Mouse (Mus musculus): ENCODE data around the gene Usp46. TPM values are rescaled to one million over a fixed set of nuclear protein-coding genes. Genes with fewer than 3 reads are reported as not detected.

Gene Usp46
- polyA plus RNA-seq, 1 experiment from 2014 or later = 41.6 TPM

- Histone ChIP-seq H3K36me3 (ENCODE audit: control insufficient read depth, insufficient read depth, low read length) (no peaks in the 10 kb centered on the region), H3K27me3 (ENCODE audit: control insufficient read depth, insufficient read depth, low read length) (no peaks in the 10 kb centered on the region), H3K4me3 (ENCODE audit: low read depth, low read length) (no peak overlapping the region), H3K9me3 (ENCODE audit: control insufficient read depth, low read depth, low read length) (no peaks in the 10 kb centered on the region), H3K27ac (ENCODE audit: low read length) (no peak overlapping the region; the same call in 1 of the 2 replicates), H3K9ac (replicated peaks; ENCODE audit: low read depth, low read length) (no peak overlapping the region), H3K4me2 (replicated peaks; ENCODE audit: low read depth, low read length) (no peak overlapping the region), H3K4me1 (ENCODE audit: control insufficient read depth, insufficient read depth, low read length) (peaks cover 16% of the 10 kb centered on the region; the same call in 1 of the 2 replicates)
- no peak for ATAC-seq (ENCODE audit: insufficient number of reproducible peaks, insufficient read depth, low FRiP score, low read depth)
- 94% methylated on average over 2 of the region's 2 CpGs for WGBS
Measured at GRCm38 (mm10) chr5:74050903-74051302, 17.3 kb downstream of the Usp46 start.

DNA sequence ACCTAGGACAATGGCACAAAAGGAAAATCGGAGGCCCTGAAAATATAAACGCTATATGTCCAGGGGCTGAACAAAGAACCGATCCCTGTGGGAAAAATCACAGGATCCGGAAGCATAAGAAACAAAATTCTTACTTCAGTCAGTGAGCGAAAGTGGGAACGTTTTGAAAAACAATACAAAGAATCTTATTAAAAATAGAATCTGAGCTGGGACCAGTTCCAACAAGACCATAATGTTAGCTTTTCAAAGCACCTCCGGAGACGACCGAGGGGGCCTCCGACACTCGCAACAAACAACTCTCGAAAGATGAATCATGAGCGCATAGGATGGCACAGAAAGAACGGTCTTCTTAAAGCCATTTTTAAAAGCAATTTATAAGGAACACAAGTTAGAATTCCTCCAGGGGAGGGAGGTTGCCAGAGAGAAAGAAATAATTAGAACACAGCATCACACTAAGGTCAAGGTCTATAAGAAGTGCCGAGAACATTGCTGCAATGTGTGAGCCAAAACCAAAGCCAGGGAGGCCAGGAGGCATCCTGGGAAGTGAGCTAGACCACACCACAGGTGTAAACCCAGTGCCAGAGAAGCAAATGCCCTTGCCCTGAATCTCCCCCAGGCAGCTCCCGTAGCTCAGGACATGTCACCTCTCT is 19.3 kb downstream of the Usp46 start:
- no peak for ATAC-seq (ENCODE audit: insufficient number of reproducible peaks, insufficient read depth, low FRiP score, low read depth)
- no peaks in the 10 kb centered on the region for H3K27me3 ChIP-seq (ENCODE audit: control insufficient read depth, insufficient read depth, low read length)
- peaks cover 18% of the 10 kb centered on the region for H3K4me1 ChIP-seq (ENCODE audit: control insufficient read depth, insufficient read depth, low read length)
- WGBS = 68% methylated on average over 16 of the region's 16 CpGs
- H3K4me2 ChIP-seq (replicated peaks; ENCODE audit: low read depth, low read length) = no peak overlapping the region
- H3K9ac ChIP-seq (replicated peaks; ENCODE audit: low read depth, low read length) = 0 out of 2 replicates have a peak overlapping the region, but pooled peaks have one; percentile 14
- no peaks in the 10 kb centered on the region for H3K9me3 ChIP-seq (ENCODE audit: control insufficient read depth, low read depth, low read length)
- no peak overlapping the region for H3K4me3 ChIP-seq (ENCODE audit: low read depth, low read length)
- H3K36me3 ChIP-seq (ENCODE audit: control insufficient read depth, insufficient read depth, low read length) = no peaks in the 10 kb centered on the region
- H3K27ac ChIP-seq (ENCODE audit: low read length) = peak overlapping the region; percentile 58; the same call in 1 of the 2 replicates

DNA sequence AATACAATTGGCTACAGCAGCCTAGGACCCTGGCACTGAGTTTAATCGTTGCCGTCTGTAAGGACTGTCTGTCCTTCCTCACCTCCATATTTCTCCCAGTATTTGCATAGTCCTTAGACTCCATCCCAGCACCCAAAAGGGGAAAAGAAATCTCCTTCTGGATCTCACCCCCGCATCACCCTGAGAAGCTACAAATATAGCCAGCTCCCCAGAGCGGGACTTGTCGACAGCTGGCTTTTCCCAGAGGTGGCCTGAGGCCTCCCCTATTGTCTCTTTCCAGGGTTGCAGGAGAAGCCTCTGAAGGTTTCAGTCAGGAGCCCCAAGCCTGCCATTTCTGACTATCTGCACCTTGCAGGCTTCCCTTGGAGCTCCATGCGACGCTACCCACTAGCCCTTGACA is 23.6 kb downstream of the Usp46 start:
- peaks cover 14% of the 10 kb centered on the region for H3K4me1 ChIP-seq (ENCODE audit: control insufficient read depth, insufficient read depth, low read length)
- no peaks in the 10 kb centered on the region for H3K36me3 ChIP-seq (ENCODE audit: control insufficient read depth, insufficient read depth, low read length)
- ATAC-seq (ENCODE audit: insufficient number of reproducible peaks, insufficient read depth, low FRiP score, low read depth) = no peak
- H3K4me2 ChIP-seq (replicated peaks; ENCODE audit: low read depth, low read length) = no peak overlapping the region
- H3K9me3 ChIP-seq (ENCODE audit: control insufficient read depth, low read depth, low read length) = no peaks in the 10 kb centered on the region
- no peak overlapping the region for H3K9ac ChIP-seq (replicated peaks; ENCODE audit: low read depth, low read length)
- H3K27ac ChIP-seq (ENCODE audit: low read length) = no peak overlapping the region
- H3K4me3 ChIP-seq (ENCODE audit: low read depth, low read length) = no peak overlapping the region
- no peaks in the 10 kb centered on the region for H3K27me3 ChIP-seq (ENCODE audit: control insufficient read depth, insufficient read depth, low read length)
- 72% methylated on average over 7 of the region's 7 CpGs for WGBS

- ATAC-seq (ENCODE audit: insufficient number of reproducible peaks, insufficient read depth, low FRiP score, low read depth) = no peak
- Histone ChIP-seq H3K9ac (replicated peaks; ENCODE audit: low read depth, low read length) (no peak overlapping the region), H3K9me3 (ENCODE audit: control insufficient read depth, low read depth, low read length) (no peaks in the 10 kb centered on the region), H3K4me1 (ENCODE audit: control insufficient read depth, insufficient read depth, low read length) (peaks cover 3% of the 10 kb centered on the region; the same call in 1 of the 2 replicates), H3K27me3 (ENCODE audit: control insufficient read depth, insufficient read depth, low read length) (no peaks in the 10 kb centered on the region), H3K4me2 (replicated peaks; ENCODE audit: low read depth, low read length) (no peak overlapping the region), H3K36me3 (ENCODE audit: control insufficient read depth, insufficient read depth, low read length) (no peaks in the 10 kb centered on the region), H3K4me3 (ENCODE audit: low read depth, low read length) (no peak overlapping the region), H3K27ac (ENCODE audit: low read length) (no peak overlapping the region)
- WGBS = 65% methylated on average over 6 of the region's 6 CpGs
Measured at GRCm38 (mm10) chr5:74042796-74043340, 25.4 kb downstream of the Usp46 start.

DNA sequence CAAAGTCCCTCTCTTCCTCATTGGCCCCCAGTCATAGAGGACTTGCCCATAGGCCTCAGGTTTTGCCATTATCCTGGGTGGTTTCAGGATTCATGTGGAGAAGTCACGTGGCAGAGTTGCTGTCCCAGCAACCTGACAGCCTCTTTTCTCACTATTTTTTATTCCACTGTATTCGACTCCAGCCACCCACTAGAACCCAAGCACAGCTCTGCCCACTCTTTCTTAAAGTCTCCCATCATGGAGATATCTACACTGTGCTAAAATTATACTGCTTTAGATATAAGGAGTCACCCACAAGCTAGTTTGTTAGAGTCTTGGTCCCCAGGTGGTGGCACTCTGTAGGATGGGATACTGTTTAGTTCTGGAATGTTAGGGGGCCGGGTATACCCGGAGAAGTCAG is 27.7 kb downstream of the Usp46 start:
- Histone ChIP-seq H3K27me3 (ENCODE audit: control insufficient read depth, insufficient read depth, low read length) (no peaks in the 10 kb centered on the region), H3K36me3 (ENCODE audit: control insufficient read depth, insufficient read depth, low read length) (no peaks in the 10 kb centered on the region), H3K4me3 (ENCODE audit: low read depth, low read length) (no peak overlapping the region), H3K4me1 (ENCODE audit: control insufficient read depth, insufficient read depth, low read length) (peaks cover 3% of the 10 kb centered on the region; the same call in 1 of the 2 replicates), H3K9ac (replicated peaks; ENCODE audit: low read depth, low read length) (no peak overlapping the region), H3K4me2 (replicated peaks; ENCODE audit: low read depth, low read length) (no peak overlapping the region), H3K9me3 (ENCODE audit: control insufficient read depth, low read depth, low read length) (no peaks in the 10 kb centered on the region), H3K27ac (ENCODE audit: low read length) (no peak overlapping the region)
- ATAC-seq (ENCODE audit: insufficient number of reproducible peaks, insufficient read depth, low FRiP score, low read depth) = no peak
- 92% methylated on average over 4 of the region's 4 CpGs for WGBS

GRCm38 (mm10) chr5:74035454-74035853 is 32.8 kb downstream of the Usp46 start:
- ATAC-seq (ENCODE audit: insufficient number of reproducible peaks, insufficient read depth, low FRiP score, low read depth) = no peak
- Histone ChIP-seq H3K4me2 (replicated peaks; ENCODE audit: low read depth, low read length) (no peak overlapping the region), H3K4me3 (ENCODE audit: low read depth, low read length) (no peak overlapping the region), H3K9me3 (ENCODE audit: control insufficient read depth, low read depth, low read length) (no peaks in the 10 kb centered on the region), H3K4me1 (ENCODE audit: control insufficient read depth, insufficient read depth, low read length) (no peaks in the 10 kb centered on the region), H3K36me3 (ENCODE audit: control insufficient read depth, insufficient read depth, low read length) (peaks cover 9% of the 10 kb centered on the region), H3K27ac (ENCODE audit: low read length) (no peak overlapping the region), H3K9ac (replicated peaks; ENCODE audit: low read depth, low read length) (no peak overlapping the region), H3K27me3 (ENCODE audit: control insufficient read depth, insufficient read depth, low read length) (no peaks in the 10 kb centered on the region)
- 87% methylated on average over 2 of the region's 2 CpGs for WGBS

DNA sequence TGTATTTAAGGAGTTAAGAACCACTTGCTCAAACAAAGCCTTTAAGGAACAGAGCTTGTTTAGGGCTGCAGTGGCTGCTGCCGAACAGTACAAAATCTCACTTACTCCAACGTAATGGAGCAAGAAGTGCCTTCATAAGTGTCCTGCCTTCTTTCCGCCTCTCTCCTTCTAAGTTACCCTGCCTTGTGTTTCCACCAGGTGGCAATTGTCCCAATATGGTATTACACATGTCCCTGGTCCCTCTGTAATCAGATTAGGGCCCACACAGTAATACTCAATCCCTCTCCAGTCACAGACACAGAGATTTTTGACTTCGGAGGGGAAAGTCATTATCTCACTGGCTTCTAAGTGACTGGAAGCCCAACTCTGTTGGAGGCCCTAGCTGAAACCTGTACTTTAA is 34.1 kb downstream of the Usp46 start:
- 83% methylated on average over 4 of the region's 4 CpGs for WGBS

GRCm38 (mm10) chr5:74029787-74030186 is 38.4 kb downstream of the Usp46 start:
- Histone ChIP-seq H3K4me3 (ENCODE audit: low read depth, low read length) (no peak overlapping the region), H3K36me3 (ENCODE audit: control insufficient read depth, insufficient read depth, low read length) (peaks cover 23% of the 10 kb centered on the region), H3K9me3 (ENCODE audit: control insufficient read depth, low read depth, low read length) (no peaks in the 10 kb centered on the region), H3K9ac (replicated peaks; ENCODE audit: low read depth, low read length) (no peak overlapping the region), H3K4me2 (replicated peaks; ENCODE audit: low read depth, low read length) (no peak overlapping the region), H3K4me1 (ENCODE audit: control insufficient read depth, insufficient read depth, low read length) (peaks cover 13% of the 10 kb centered on the region; the same call in 1 of the 2 replicates), H3K27me3 (ENCODE audit: control insufficient read depth, insufficient read depth, low read length) (no peaks in the 10 kb centered on the region), H3K27ac (ENCODE audit: low read length) (no peak overlapping the region)
- WGBS = 45% methylated on average over 7 of the region's 7 CpGs
- ATAC-seq (ENCODE audit: insufficient number of reproducible peaks, insufficient read depth, low FRiP score, low read depth) = 0 out of 2 replicates have a peak, but pooled peaks have one; percentile 71

More for the DNA sequence above, 34.1 kb downstream of the Usp46 start:
- H3K27me3 ChIP-seq (ENCODE audit: control insufficient read depth, insufficient read depth, low read length) = no peaks in the 10 kb centered on the region
- no peak for ATAC-seq (ENCODE audit: insufficient number of reproducible peaks, insufficient read depth, low FRiP score, low read depth)
- no peak overlapping the region for H3K4me2 ChIP-seq (replicated peaks; ENCODE audit: low read depth, low read length)
- no peak overlapping the region for H3K9ac ChIP-seq (replicated peaks; ENCODE audit: low read depth, low read length)
- H3K27ac ChIP-seq (ENCODE audit: low read length) = no peak overlapping the region
- peaks cover 4% of the 10 kb centered on the region; the same call in 1 of the 2 replicates for H3K4me1 ChIP-seq (ENCODE audit: control insufficient read depth, insufficient read depth, low read length)
- peaks cover 9% of the 10 kb centered on the region for H3K36me3 ChIP-seq (ENCODE audit: control insufficient read depth, insufficient read depth, low read length)
- no peak overlapping the region for H3K4me3 ChIP-seq (ENCODE audit: low read depth, low read length)
- no peaks in the 10 kb centered on the region for H3K9me3 ChIP-seq (ENCODE audit: control insufficient read depth, low read depth, low read length)

Data from stomach, embryonic 14.5 days (tissue).